Mouse (Mus musculus) liver, embryonic 14.5 days (tissue): ENCODE results near the gene Ttll1.

Experiments used
- CTCF ChIP-seq: IDR thresholded peaks from 2 replicates; pipeline ENCODE4 v1.5.1; 2016; ENCODE audit warnings: antibody characterized with exemption, low read depth, control low read depth
- EP300 ChIP-seq: IDR thresholded peaks from 2 replicates; pipeline ENCODE4 v1.6.1; 2016; ENCODE audit warnings: antibody characterized with exemption, low read depth

GRCm38 (mm10) chr15:83479818-83480217 is 30.9 kb downstream of the Ttll1 start:
- TF ChIP-seq CTCF = no peak
- no peak for TF ChIP-seq EP300
